Mouse (Mus musculus): ENCODE measurements around the gene Spata33. TPM values are rescaled to one million over a fixed set of nuclear protein-coding genes. Genes with fewer than 3 reads are reported as not detected.

Spata33 gene
- polyA plus RNA-seq, 1 experiment from 2014 or later = 8.7 TPM

- Histone ChIP-seq H3K27me3 (peaks cover 10% of the 10 kb centered on the region), H3K4me1 (replicated peaks) (peaks cover 30% of the 10 kb centered on the region), H3K27ac (replicated peaks) (no peak overlapping the region), H3K9me3 (no peaks in the 10 kb centered on the region), H3K9ac (peak overlapping the region; percentile 55), H3K4me2 (peak overlapping the region; percentile 73), H3K36me3 (no peaks in the 10 kb centered on the region), H3K4me3 (peak overlapping the region; percentile 55)
- WGBS = 32% methylated on average over 13 of the region's 13 CpGs
- ATAC-seq (ENCODE audit: low FRiP score, low read depth) = 0 out of 2 replicates have a peak, but pooled peaks have one; percentile 16
These were observed 22.4 kb downstream of the Spata33 start for GRCm38 (mm10) chr8:123234918-123235519.

GRCm38 (mm10) chr8:123235520-123236497 lies 23.2 kb downstream of the Spata33 start, which contains the start of gene Spata2l:
Gene Spata2l, minus strand, starts transcription at chr8:123236233.
- H3K27me3 ChIP-seq = peaks cover 10% of the 10 kb centered on the region
- ATAC-seq (ENCODE audit: low FRiP score, low read depth) = peak; percentile 82
- no peaks in the 10 kb centered on the region for H3K9me3 ChIP-seq
- no peaks in the 10 kb centered on the region for H3K36me3 ChIP-seq
- H3K4me2 ChIP-seq = peak within 1 kb of the TSS; percentile 73
- H3K4me3 ChIP-seq = peak within 1 kb of the TSS; percentile 55
- 2% methylated on average over 57 of the region's 57 CpGs for WGBS
- H3K27ac ChIP-seq (replicated peaks) = no peak within 1 kb of the TSS
- H3K4me1 ChIP-seq (replicated peaks) = peaks cover 30% of the 10 kb centered on the region
- peak within 1 kb of the TSS; percentile 55 for H3K9ac ChIP-seq

- no peak overlapping the region for H3K9ac ChIP-seq
- WGBS = 82% methylated on average over 10 of the region's 10 CpGs
- peaks cover 17% of the 10 kb centered on the region for H3K36me3 ChIP-seq
- peaks cover 21% of the 10 kb centered on the region for H3K4me1 ChIP-seq (replicated peaks)
- H3K4me2 ChIP-seq = no peak overlapping the region
- ATAC-seq (ENCODE audit: low FRiP score, low read depth) = no peak
- H3K27me3 ChIP-seq = peaks cover 5% of the 10 kb centered on the region
- no peaks in the 10 kb centered on the region for H3K9me3 ChIP-seq
- no peak overlapping the region for H3K27ac ChIP-seq (replicated peaks)
- no peak overlapping the region for H3K4me3 ChIP-seq
These were observed 26.8 kb downstream of the Spata33 start for GRCm38 (mm10) chr8:123239398-123239797.

GRCm38 (mm10) chr8:123242107-123242923 lies 29.7 kb downstream of the Spata33 start:
- no peak overlapping the region for H3K9ac ChIP-seq
- no peak overlapping the region for H3K27ac ChIP-seq (replicated peaks)
- peaks cover 45% of the 10 kb centered on the region for H3K36me3 ChIP-seq
- no peak overlapping the region for H3K4me2 ChIP-seq
- H3K27me3 ChIP-seq = no peaks in the 10 kb centered on the region; the same call in 1 of the 2 replicates
- ATAC-seq (ENCODE audit: low FRiP score, low read depth) = no peak
- 85% methylated on average over 7 of the region's 7 CpGs for WGBS
- no peaks in the 10 kb centered on the region for H3K4me1 ChIP-seq (replicated peaks)
- H3K9me3 ChIP-seq = no peaks in the 10 kb centered on the region
- H3K4me3 ChIP-seq = no peak overlapping the region

GRCm38 (mm10) chr8:123243053-123243452 lies 30.4 kb downstream of the Spata33 start:
- Histone ChIP-seq H3K27ac (replicated peaks) (no peak overlapping the region), H3K4me3 (no peak overlapping the region), H3K27me3 (no peaks in the 10 kb centered on the region), H3K9ac (no peak overlapping the region), H3K4me2 (no peak overlapping the region), H3K9me3 (no peaks in the 10 kb centered on the region), H3K4me1 (replicated peaks) (no peaks in the 10 kb centered on the region), H3K36me3 (peaks cover 53% of the 10 kb centered on the region)
- ATAC-seq (ENCODE audit: low FRiP score, low read depth) = no peak
- 71% methylated on average over 11 of the region's 11 CpGs for WGBS

- Histone ChIP-seq H3K4me2 (no peak overlapping the region), H3K4me3 (no peak overlapping the region), H3K9me3 (no peaks in the 10 kb centered on the region), H3K27ac (replicated peaks) (no peak overlapping the region), H3K9ac (no peak overlapping the region), H3K4me1 (replicated peaks) (no peaks in the 10 kb centered on the region), H3K36me3 (peaks cover 66% of the 10 kb centered on the region), H3K27me3 (no peaks in the 10 kb centered on the region)
- WGBS = 95% methylated on average over 4 of the region's 4 CpGs
- ATAC-seq (ENCODE audit: low FRiP score, low read depth) = no peak
These were observed 31.8 kb downstream of the Spata33 start for GRCm38 (mm10) chr8:123244382-123244781.

GRCm38 (mm10) chr8:123245543-123245942 lies 32.9 kb downstream of the Spata33 start:
- Histone ChIP-seq H3K4me2 (no peak overlapping the region), H3K27ac (replicated peaks) (no peak overlapping the region), H3K9me3 (no peaks in the 10 kb centered on the region), H3K9ac (no peak overlapping the region), H3K4me3 (no peak overlapping the region), H3K36me3 (peaks cover 75% of the 10 kb centered on the region), H3K4me1 (replicated peaks) (no peaks in the 10 kb centered on the region), H3K27me3 (no peaks in the 10 kb centered on the region)
- ATAC-seq (ENCODE audit: low FRiP score, low read depth) = no peak
- 88% methylated on average over 12 of the region's 12 CpGs for WGBS

GRCm38 (mm10) chr8:123247748-123248147 lies 35.1 kb downstream of the Spata33 start:
- WGBS = 95% methylated on average over 6 of the region's 6 CpGs
- H3K36me3 ChIP-seq = peaks cover 81% of the 10 kb centered on the region
- no peak overlapping the region for H3K9ac ChIP-seq
- H3K4me3 ChIP-seq = no peak overlapping the region
- no peak overlapping the region for H3K4me2 ChIP-seq
- peaks cover 4% of the 10 kb centered on the region for H3K4me1 ChIP-seq (replicated peaks)
- no peak for ATAC-seq (ENCODE audit: low FRiP score, low read depth)
- H3K27ac ChIP-seq (replicated peaks) = no peak overlapping the region
- no peaks in the 10 kb centered on the region for H3K9me3 ChIP-seq
- H3K27me3 ChIP-seq = no peaks in the 10 kb centered on the region

- H3K4me1 ChIP-seq (replicated peaks) = peaks cover 10% of the 10 kb centered on the region
- no peak overlapping the region for H3K4me3 ChIP-seq
- H3K27ac ChIP-seq (replicated peaks) = no peak overlapping the region
- H3K4me2 ChIP-seq = no peak overlapping the region
- no peak for ATAC-seq (ENCODE audit: low FRiP score, low read depth)
- no peaks in the 10 kb centered on the region for H3K9me3 ChIP-seq
- H3K27me3 ChIP-seq = no peaks in the 10 kb centered on the region
- 95% methylated on average over 7 of the region's 8 CpGs for WGBS
- peaks cover 75% of the 10 kb centered on the region for H3K36me3 ChIP-seq
- no peak overlapping the region for H3K9ac ChIP-seq
These were observed 36.0 kb downstream of the Spata33 start for GRCm38 (mm10) chr8:123248596-123248995.

GRCm38 (mm10) chr8:123250940-123251339 lies 38.3 kb downstream of the Spata33 start:
- ATAC-seq (ENCODE audit: low FRiP score, low read depth) = no peak
- Histone ChIP-seq H3K36me3 (peaks cover 55% of the 10 kb centered on the region), H3K27ac (replicated peaks) (no peak overlapping the region), H3K4me3 (no peak overlapping the region), H3K4me1 (replicated peaks) (peaks cover 22% of the 10 kb centered on the region), H3K9ac (no peak overlapping the region), H3K9me3 (no peaks in the 10 kb centered on the region), H3K4me2 (no peak overlapping the region), H3K27me3 (no peaks in the 10 kb centered on the region)
- WGBS = 96% methylated on average over 5 of the region's 5 CpGs

GRCm38 (mm10) chr8:123252925-123253324 lies 40.3 kb downstream of the Spata33 start:
- peak overlapping the region; percentile 90 for H3K9ac ChIP-seq
- peaks cover 32% of the 10 kb centered on the region for H3K4me1 ChIP-seq (replicated peaks)
- ATAC-seq (ENCODE audit: low FRiP score, low read depth) = no peak
- H3K36me3 ChIP-seq = peaks cover 40% of the 10 kb centered on the region
- peak overlapping the region; percentile 92 for H3K4me2 ChIP-seq
- no peaks in the 10 kb centered on the region for H3K9me3 ChIP-seq
- H3K4me3 ChIP-seq = peak overlapping the region; percentile 84
- no peaks in the 10 kb centered on the region for H3K27me3 ChIP-seq
- WGBS = 57% methylated on average over 4 of the region's 4 CpGs
- H3K27ac ChIP-seq (replicated peaks) = 0 out of 2 replicates have a peak overlapping the region, but pooled peaks have one; percentile 91

Measured in hindbrain, embryonic 15.5 days (tissue).